Mouse (Mus musculus) liver, adult 2 months (tissue): Measurements from ENCODE around the gene Tanc1. TPM values are rescaled to one million over a fixed set of nuclear protein-coding genes. Genes with fewer than 3 reads are reported as not detected.

Experiments used
- DNase-seq: peaks from one replicate; pipeline ENCODE4 v3.0.0-alpha.2; 2011; ENCODE audit warnings: low read depth, low spot score; ENCODE audit errors: extremely low read depth
- H3K27ac ChIP-seq: fragments of 200-500 bp; replicated peaks from 2 replicates; pipeline ENCODE4 v1.5.1; 2012; ENCODE audit warnings: low read depth, mild to moderate bottlenecking, control low read depth, inconsistent platforms, low read length; ENCODE audit not compliant: insufficient read depth
- H3K27me3 ChIP-seq: fragments of 200-500 bp; 2 replicates; pipeline ENCODE4 v1.6.1; 2012; ENCODE audit warnings: mild to moderate bottlenecking, moderate library complexity, low read length, inconsistent platforms; ENCODE audit not compliant: control insufficient read depth, insufficient read depth
- H3K36me3 ChIP-seq: fragments of 200-500 bp; 2 replicates; pipeline ENCODE4 v1.6.1; 2012; ENCODE audit warnings: low read length, inconsistent platforms; ENCODE audit not compliant: control insufficient read depth, insufficient read depth
- H3K4me1 ChIP-seq: fragments of 200-500 bp; 2 replicates; pipeline ENCODE4 v1.6.1; 2011; ENCODE audit warnings: low read length; ENCODE audit not compliant: control insufficient read depth, insufficient read depth
- H3K4me3 ChIP-seq: fragments of 200-500 bp; 2 replicates; pipeline ENCODE4 v1.5.1; 2011; ENCODE audit warnings: low read depth, mild to moderate bottlenecking, control low read depth, low read length, moderate library complexity; ENCODE audit not compliant: insufficient read depth
- H3K79me2 ChIP-seq: fragments of 200-500 bp; 2 replicates; pipeline ENCODE4 v1.6.1; 2012; ENCODE audit warnings: inconsistent platforms, mild to moderate bottlenecking, low read length, moderate library complexity; ENCODE audit not compliant: control insufficient read depth, insufficient read depth
- H3K9ac ChIP-seq: fragments of 200-500 bp; 2 replicates; pipeline ENCODE4 v1.6.1; 2012; ENCODE audit warnings: low read depth, mild to moderate bottlenecking, control low read depth, inconsistent platforms, low read length
- CTCF ChIP-seq: fragments of 200-500 bp; IDR thresholded peaks from 2 replicates; pipeline ENCODE4 v1.5.1; 2011; ENCODE audit warnings: low read depth, low read length, control low read depth
- POLR2A ChIP-seq: fragments of 200-500 bp; IDR thresholded peaks from 2 replicates; pipeline ENCODE4 v1.6.1; 2011; ENCODE audit warnings: low read length, control low read depth; ENCODE audit not compliant: insufficient read depth; ENCODE audit errors: extremely low read depth
- WGBS: fragments of 180-500 bp; shearing (Covaris S2); methylation state at CpG from one replicate; pipeline ENCODE4 v1.1.7; 2018; 5-methylcytosine and 5-hydroxymethylcytosine counted together
- polyA plus RNA-seq: library from polyadenylated mRNA; depleted of rRNA; stranded (reverse); fragments of >200 nt; gene quantifications from 2 replicates; pipeline ENCODE4 v1.2.3, GENCODE M21; 2012
- total RNA-seq: library from RNA; depleted of rRNA; stranded (reverse); fragments of >200 nt; gene quantifications from 2 replicates; pipeline ENCODE4 v1.2.3, GENCODE M21; 2014

Gene Tanc1
- total and polyA plus RNA-seq, 2 experiments: 2.7 to 5.0 TPM

DNA sequence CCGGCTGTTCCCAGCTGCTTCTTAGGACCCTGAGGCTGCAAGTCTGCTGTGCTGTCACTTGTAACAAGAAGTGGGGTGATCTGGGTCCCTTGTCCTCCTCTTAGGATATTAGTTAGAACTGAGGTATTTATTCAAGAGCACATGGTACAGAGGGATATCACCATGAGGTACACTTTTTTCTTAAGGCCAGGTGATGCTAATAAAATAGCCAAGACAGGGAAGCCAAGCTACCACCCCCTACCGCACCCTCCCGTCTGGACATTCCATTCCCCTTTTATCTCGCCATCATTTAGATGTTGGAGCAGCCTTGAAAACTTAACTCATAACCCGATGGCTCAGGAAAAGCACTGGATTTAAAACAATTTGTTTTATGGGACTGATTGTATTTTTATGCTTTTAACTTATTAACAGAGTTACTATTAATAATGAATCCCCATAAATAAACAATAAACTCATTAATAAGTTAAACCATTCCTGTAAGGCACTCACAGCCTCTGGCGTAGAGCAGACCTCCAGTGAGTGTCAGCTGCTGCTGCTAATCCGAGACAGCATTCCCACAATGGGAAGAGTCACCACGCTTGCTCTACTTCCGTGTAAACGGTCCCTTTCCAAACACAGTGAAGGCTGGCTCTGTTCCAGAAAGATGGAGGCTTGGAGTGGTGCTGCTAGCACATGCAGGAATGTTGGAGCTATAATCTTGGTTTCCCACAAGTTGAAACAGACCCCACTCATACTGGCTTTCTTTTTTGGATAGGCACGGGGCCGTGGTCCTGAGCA is 171.4 kb downstream of the Tanc1 start:
- no peaks in the 10 kb centered on the region for H3K4me1 ChIP-seq
- TF ChIP-seq CTCF (no peak), POLR2A (no peak)
- H3K27ac ChIP-seq: no peak overlapping the region
- H3K9ac ChIP-seq: no peak overlapping the region
- peaks cover 3% of the 10 kb centered on the region; the same call in 1 of the 2 replicates for H3K36me3 ChIP-seq
- DNase-seq: no peak
- no peak overlapping the region for H3K4me3 ChIP-seq
- no peaks in the 10 kb centered on the region for H3K27me3 ChIP-seq
- no peaks in the 10 kb centered on the region for H3K79me2 ChIP-seq
- WGBS: 83% methylated on average over 12 of the region's 12 CpGs

- Histone ChIP-seq H3K79me2 (no peaks in the 10 kb centered on the region), H3K4me1 (no peaks in the 10 kb centered on the region), H3K27ac (no peak overlapping the region), H3K4me3 (no peak overlapping the region), H3K9ac (no peak overlapping the region), H3K27me3 (no peaks in the 10 kb centered on the region), H3K36me3 (peaks cover 3% of the 10 kb centered on the region; the same call in 1 of the 2 replicates)
- DNase-seq: no peak
- no peak for TF ChIP-seq CTCF
- no peak for TF ChIP-seq POLR2A
- WGBS: 73% methylated on average over 12 of the region's 12 CpGs
Measured at GRCm38 (mm10) chr2:59783832-59784627, 172.2 kb downstream of the Tanc1 start.

DNA sequence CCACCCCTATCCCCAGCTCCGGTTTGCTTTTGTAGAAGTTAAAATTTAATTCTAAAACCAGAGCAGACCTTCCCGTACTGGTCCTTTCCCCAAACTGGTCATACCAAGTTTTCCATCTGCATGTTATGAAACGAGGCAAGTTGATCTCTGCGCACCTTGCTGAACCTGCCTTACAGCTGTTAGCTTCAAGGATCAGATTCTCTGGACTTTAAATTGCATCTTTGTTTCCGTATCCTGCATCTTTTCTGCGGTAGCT is 172.7 kb downstream of the Tanc1 start:
- Histone ChIP-seq H3K4me3 (no peak overlapping the region), H3K36me3 (peaks cover 3% of the 10 kb centered on the region; the same call in 1 of the 2 replicates), H3K27me3 (no peaks in the 10 kb centered on the region), H3K4me1 (no peaks in the 10 kb centered on the region), H3K9ac (no peak overlapping the region), H3K27ac (no peak overlapping the region), H3K79me2 (no peaks in the 10 kb centered on the region)
- WGBS: 83% methylated on average over 6 of the region's 6 CpGs
- TF ChIP-seq CTCF: no peak
- no peak for TF ChIP-seq POLR2A
- no peak for DNase-seq

- H3K79me2 ChIP-seq: no peaks in the 10 kb centered on the region
- no peaks in the 10 kb centered on the region for H3K27me3 ChIP-seq
- TF ChIP-seq POLR2A (no peak), CTCF (no peak)
- H3K36me3 ChIP-seq: peaks cover 7% of the 10 kb centered on the region
- no peak overlapping the region for H3K9ac ChIP-seq
- no peak for DNase-seq
- WGBS: 94% methylated on average over 13 of the region's 13 CpGs
- no peak overlapping the region for H3K27ac ChIP-seq
- H3K4me3 ChIP-seq: no peak overlapping the region
- H3K4me1 ChIP-seq: no peaks in the 10 kb centered on the region
Measured at GRCm38 (mm10) chr2:59785597-59785996, 173.8 kb downstream of the Tanc1 start.

- H3K79me2 ChIP-seq: no peaks in the 10 kb centered on the region
- H3K36me3 ChIP-seq: peaks cover 20% of the 10 kb centered on the region
- H3K27me3 ChIP-seq: no peaks in the 10 kb centered on the region
- no peak overlapping the region for H3K4me3 ChIP-seq
- H3K27ac ChIP-seq: no peak overlapping the region
- no peak for DNase-seq
- TF ChIP-seq POLR2A (no peak), CTCF (no peak)
- no peaks in the 10 kb centered on the region for H3K4me1 ChIP-seq
- no peak overlapping the region for H3K9ac ChIP-seq
- WGBS: 92% methylated on average over 7 of the region's 7 CpGs
Measured at GRCm38 (mm10) chr2:59788704-59789500, 177.1 kb downstream of the Tanc1 start.
